Comparison of ENCODE assay signal across 9 mouse cellular contexts in the genomic region with DNA sequence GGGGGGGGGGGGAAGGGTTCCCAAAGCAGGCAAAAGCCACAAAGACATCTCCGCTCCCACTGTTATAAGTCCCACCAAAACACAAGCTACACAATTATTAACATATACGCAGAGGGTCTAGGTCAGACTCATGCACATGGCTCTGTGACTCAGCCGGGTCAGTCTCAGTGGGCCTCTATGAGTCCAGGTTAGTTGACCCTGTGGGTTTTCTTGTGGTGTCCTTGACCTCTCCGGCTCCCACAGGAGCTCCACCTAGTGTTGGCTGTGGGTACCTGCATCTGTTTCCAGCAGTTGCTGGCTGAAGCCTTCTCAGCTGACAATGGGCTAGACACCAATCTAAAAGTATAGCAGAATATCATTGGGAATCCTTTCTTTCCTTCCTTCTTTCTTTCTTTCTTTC. TPM values are rescaled to one million over a fixed set of nuclear protein-coding genes. Genes with fewer than 3 reads are reported as not detected.
DNase-seq lines count a peak whose midpoint lies in the region; ATAC-seq and TF ChIP-seq lines count a peak whose summit lies in the region.
"Had no signal": no experiment of that assay in that cellular context is flagged by ENCODE, and none has a peak within 500 bp of the region (broad histone marks: within the 10 kb centered on the region; RNA-seq: fewer than 3 reads in every experiment).

No protein-coding gene starts in this region.

- WGBS in midbrain, embryonic 11.5 days = 59% methylated on average over 4 of the region's 4 CpGs
- 68% methylated on average over 4 of the region's 4 CpGs for WGBS in midbrain, embryonic 15.5 days
- WGBS in forebrain, postnatal 0 days = 68% methylated on average over 4 of the region's 4 CpGs
- WGBS in small intestine, adult 2 months = 71% methylated on average over 4 of the region's 4 CpGs

- no peaks in the 10 kb centered on the region for H3K4me1 ChIP-seq in midbrain, embryonic 11.5 days (ENCODE audit: control insufficient read depth, insufficient read depth, low read length)
- H3K4me1 ChIP-seq in midbrain, embryonic 15.5 days = no peaks in the 10 kb centered on the region
- H3K4me1 ChIP-seq in forebrain, postnatal 0 days (ENCODE audit: insufficient read depth) = no peaks in the 10 kb centered on the region
- no peaks in the 10 kb centered on the region for H3K4me1 ChIP-seq in small intestine, adult 2 months (ENCODE audit: control insufficient read depth, insufficient read depth, insufficient read length, low read length)
- H3K4me1 ChIP-seq: liver, embryonic 15.5 days had no signal

- TF ChIP-seq POLR2A in small intestine, adult 2 months (IDR thresholded peaks at IDR 0.05; ENCODE audit: low read depth, low read length) = no peak

- H3K4me3 ChIP-seq in midbrain, embryonic 11.5 days (ENCODE audit: low read depth, low read length) = no peak overlapping the region
- no peak overlapping the region for H3K4me3 ChIP-seq in midbrain, embryonic 15.5 days
- no peak overlapping the region for H3K4me3 ChIP-seq in forebrain, postnatal 0 days (ENCODE audit: low read depth, low read length)
- no peak overlapping the region for H3K4me3 ChIP-seq in small intestine, adult 2 months (ENCODE audit: low read depth, low read length)
- H3K4me3 ChIP-seq: liver, embryonic 15.5 days had no signal

- H3K9me3 ChIP-seq in midbrain, embryonic 11.5 days (ENCODE audit: control insufficient read depth, low read length) = no peaks in the 10 kb centered on the region
- H3K9me3 ChIP-seq in midbrain, embryonic 15.5 days = no peaks in the 10 kb centered on the region
- no peaks in the 10 kb centered on the region for H3K9me3 ChIP-seq in forebrain, postnatal 0 days (ENCODE audit: low read length)
- H3K9me3 ChIP-seq: liver, embryonic 15.5 days had no signal

- no peak for DNase-seq in frontal cortex, postnatal 10 days (ENCODE audit: low spot score in 2 of 2)
- DNase-seq in midbrain, embryonic 11.5 days (ENCODE audit: low spot score, missing footprints) = peak; percentile 88
- DNase-seq in forebrain, postnatal 0 days = no peak
- no peak for DNase-seq in adrenal gland, adult 2 months

- no peaks in the 10 kb centered on the region for H3K36me3 ChIP-seq in midbrain, embryonic 11.5 days (ENCODE audit: control insufficient read depth, insufficient read depth, low read length)
- no peaks in the 10 kb centered on the region for H3K36me3 ChIP-seq in midbrain, embryonic 15.5 days (replicated peaks)
- H3K36me3 ChIP-seq in forebrain, postnatal 0 days (ENCODE audit: insufficient read depth) = no peaks in the 10 kb centered on the region
- H3K36me3 ChIP-seq in small intestine, adult 2 months (ENCODE audit: control insufficient read depth, insufficient read depth, low read length) = no peaks in the 10 kb centered on the region
- H3K36me3 ChIP-seq: liver, embryonic 15.5 days had no signal

- H3K9ac ChIP-seq in midbrain, embryonic 11.5 days (ENCODE audit: low read length) = no peak overlapping the region
- no peak overlapping the region for H3K9ac ChIP-seq in midbrain, embryonic 15.5 days
- no peak overlapping the region for H3K9ac ChIP-seq in forebrain, postnatal 0 days
- H3K9ac ChIP-seq: liver, embryonic 15.5 days had no signal

- H3K27me3 ChIP-seq in midbrain, embryonic 11.5 days (ENCODE audit: control insufficient read depth, insufficient read depth, low read length) = no peaks in the 10 kb centered on the region
- H3K27me3 ChIP-seq in midbrain, embryonic 15.5 days (replicated peaks) = no peaks in the 10 kb centered on the region
- H3K27me3 ChIP-seq in forebrain, postnatal 0 days (ENCODE audit: insufficient read depth, low read length) = no peaks in the 10 kb centered on the region
- H3K27me3 ChIP-seq in small intestine, adult 2 months (ENCODE audit: control insufficient read depth, insufficient read depth, low read length) = no peaks in the 10 kb centered on the region
- H3K27me3 ChIP-seq: liver, embryonic 15.5 days had no signal

- H3K27ac ChIP-seq in midbrain, embryonic 11.5 days (ENCODE audit: low read depth, low read length) = no peak overlapping the region
- H3K27ac ChIP-seq in midbrain, embryonic 15.5 days = no peak overlapping the region
- no peak overlapping the region for H3K27ac ChIP-seq in forebrain, postnatal 0 days (ENCODE audit: low read depth, low read length)
- no peak overlapping the region for H3K27ac ChIP-seq in small intestine, adult 2 months (ENCODE audit: insufficient read depth, low read depth, low read length)
- H3K27ac ChIP-seq: liver, embryonic 15.5 days had no signal

- ATAC-seq in frontal cortex, adult (ENCODE audit: low TSS enrichment) = 0 out of 2 replicates have a peak, but pooled peaks have one; percentile 62
- no peak for ATAC-seq in midbrain, embryonic 11.5 days (ENCODE audit: low FRiP score)
- no peak for ATAC-seq in midbrain, embryonic 15.5 days (replicated peaks)
- ATAC-seq in forebrain, postnatal 0 days = no peak
- ATAC-seq in megakaryocyte-erythroid progenitor cell, adult 5-6 weeks (replicated peaks; ENCODE audit: low FRiP score, low TSS enrichment, poor library complexity, severe bottlenecking) = no peak

- H3K4me2 ChIP-seq in midbrain, embryonic 11.5 days = no peak overlapping the region
- H3K4me2 ChIP-seq in midbrain, embryonic 15.5 days = no peak overlapping the region
- no peak overlapping the region for H3K4me2 ChIP-seq in forebrain, postnatal 0 days (ENCODE audit: low read depth)
- H3K4me2 ChIP-seq: liver, embryonic 15.5 days had no signal

- TF ChIP-seq CTCF in forebrain, postnatal 0 days (IDR thresholded peaks at IDR 0.05; ENCODE audit: low read depth) = peak; percentile 27; the same call in 1 of the 2 replicates
- 0 out of 2 replicates have a peak, but pooled peaks have one; percentile 15 for TF ChIP-seq CTCF in small intestine, adult 2 months (IDR thresholded peaks at IDR 0.05; ENCODE audit: extremely low read depth, insufficient read length, insufficient replicate concordance, low read depth, low read length)

RNA-seq across cellular contexts. Expression of gene Zfp42, which starts 26.7 kb away (rescaled TPM):
- polyA plus RNA-seq in midbrain, embryonic 11.5 days (2014; fragmentation: Nextera tagmentation; extraction: Ambion mirVana) = 0.10 and 0.12 TPM in 2 replicates
- not detected in 2 replicates for polyA plus RNA-seq in midbrain, embryonic 15.5 days (2015; fragmentation: Nextera tagmentation; extraction: Ambion mirVana)
- total RNA-seq in forebrain, postnatal 0 days (2014; rRNA removed) = not detected in 2 replicates
- not detected in 2 replicates for polyA plus RNA-seq in forebrain, postnatal 0 days (2015; fragmentation: Nextera tagmentation; extraction: Ambion mirVana)
- not detected in 2 replicates for polyA plus RNA-seq in small intestine, adult 2 months (2012; rRNA removed)
- not detected for total RNA-seq in adrenal gland, adult 2 months (2021)
- not detected in 2 replicates for polyA plus RNA-seq in adrenal gland, adult 2 months (2012; rRNA removed)
- not detected in 2 replicates for total RNA-seq in megakaryocyte-erythroid progenitor cell, adult 5-6 weeks (2014; fragmentation: Nextera tagmentation)
- not detected in 2 replicates for total RNA-seq in megakaryocyte-erythroid progenitor cell, adult 5-6 weeks (2017)
- polyA plus RNA-seq: liver, embryonic 15.5 days had no signal
